Mouse (Mus musculus) MEL (cell line): ENCODE results near the gene Ptpn22. TPM values are rescaled to one million over a fixed set of nuclear protein-coding genes. Genes with fewer than 3 reads are reported as not detected.

Source experiments
- DNase-seq: peaks from one replicate; pipeline ENCODE4 v3.0.0; 2011; ENCODE audit warnings: low read depth, low spot score
- H3K27ac ChIP-seq: 2 replicates; pipeline ENCODE4 v1.5.1; 2012; ENCODE audit warnings: low read depth, mild to moderate bottlenecking, control low read depth, low read length, moderate library complexity; ENCODE audit not compliant: control insufficient read depth
- H3K27me3 ChIP-seq, 2 experiments: fragments of 150-350 bp in 1 of 2; sonication (generic) in 1 of 2; 2 replicates each; pipeline ENCODE4 v1.6.1; 2012; ENCODE audit warnings: low read length in 2 of 2, mild to moderate bottlenecking in 2 of 2, improper control_type of control experiment in 1 of 2, moderate library complexity in 1 of 2; ENCODE audit not compliant: insufficient read depth in 2 of 2, control insufficient read depth in 1 of 2
- H3K36me3 ChIP-seq, 2 experiments: 2 replicates each; pipeline ENCODE4 v1.6.1; 2012 to 2014; ENCODE audit warnings: low read length in 2 of 2, improper control_type of control experiment in 1 of 2, inconsistent platforms in 1 of 2, mild to moderate bottlenecking in 1 of 2; ENCODE audit not compliant: insufficient read depth in 2 of 2, control insufficient read depth in 1 of 2
- H3K4me1 ChIP-seq, 2 experiments: fragments of 150-350 bp in 1 of 2; sonication (generic) in 1 of 2; 2 replicates each; pipeline ENCODE4 v1.6.1; 2012; ENCODE audit warnings: low read length in 2 of 2, improper control_type of control experiment in 1 of 2, mild to moderate bottlenecking in 1 of 2; ENCODE audit not compliant: insufficient read depth in 2 of 2, control insufficient read depth in 1 of 2
- H3K4me3 ChIP-seq, 2 experiments: fragments of 150-350 bp in 1 of 2; sonication (generic) in 1 of 2; 2 replicates each; pipeline ENCODE4 v1.5.1; 2012; ENCODE audit warnings: low read depth in 2 of 2, low read length in 2 of 2, mild to moderate bottlenecking in 2 of 2, moderate library complexity in 2 of 2, control low read depth in 1 of 2, improper control_type of control experiment in 1 of 2; ENCODE audit not compliant: control insufficient read depth in 1 of 2, insufficient read depth in 1 of 2
- H3K79me2 ChIP-seq: 2 replicates; pipeline ENCODE4 v1.6.1; 2012; ENCODE audit warnings: mild to moderate bottlenecking, low read length, moderate library complexity; ENCODE audit not compliant: control insufficient read depth, poor library complexity, insufficient read depth
- H3K9ac ChIP-seq: 2 replicates; pipeline ENCODE4 v1.6.1; 2012; ENCODE audit warnings: low read depth, mild to moderate bottlenecking, control low read depth, low read length, moderate library complexity; ENCODE audit not compliant: control insufficient read depth, poor library complexity, severe bottlenecking
- H3K9me3 ChIP-seq: fragments of 150-350 bp; sonication (generic); replicated peaks from 2 replicates; pipeline ENCODE4 v1.6.1; 2012; ENCODE audit warnings: mild to moderate bottlenecking, low read length, improper control_type of control experiment, moderate library complexity; ENCODE audit not compliant: insufficient read depth
- BHLHE40 ChIP-seq: IDR thresholded peaks from 2 replicates; pipeline ENCODE4 v1.6.1; 2012; ENCODE audit warnings: low read depth, mild to moderate bottlenecking, inconsistent platforms, low read length, improper control_type of control experiment, borderline replicate concordance
- CHD1 ChIP-seq: IDR thresholded peaks from 2 replicates; pipeline ENCODE4 v1.6.1; 2012; ENCODE audit warnings: low read depth, mild to moderate bottlenecking, inconsistent platforms, low read length, improper control_type of control experiment
- CHD2 ChIP-seq: IDR thresholded peaks from 2 replicates; pipeline ENCODE4 v1.6.1; 2011; ENCODE audit warnings: low read length, improper control_type of control experiment
- CTCF ChIP-seq, 3 experiments: IDR thresholded peaks in 2 of 3; conservative IDR thresholded peaks in 1 of 3; 2 replicates each; pipeline ENCODE4 v1.5.1; 2011 to 2012; ENCODE audit warnings: low read length in 3 of 3, low read depth in 2 of 3, mild to moderate bottlenecking in 2 of 3, improper control_type of control experiment in 1 of 3, inconsistent platforms in 1 of 3, mixed read lengths in 1 of 3, moderate library complexity in 1 of 3; ENCODE audit not compliant: control insufficient read depth in 1 of 3, insufficient read depth in 1 of 3, poor library complexity in 1 of 3, severe bottlenecking in 1 of 3
- E2F4 ChIP-seq: IDR thresholded peaks from 2 replicates; pipeline ENCODE4 v1.6.1; 2011; ENCODE audit warnings: low read depth, low read length, improper control_type of control experiment, borderline replicate concordance
- ELF1 ChIP-seq: IDR thresholded peaks from 2 replicates; pipeline ENCODE4 v1.6.1; 2014; ENCODE audit warnings: low read depth, mild to moderate bottlenecking, inconsistent platforms, low read length, improper control_type of control experiment, moderate library complexity
- EP300 ChIP-seq, 2 experiments: IDR thresholded peaks; 2 replicates each; pipeline ENCODE4 v1.6.1; 2011; ENCODE audit warnings: improper control_type of control experiment in 2 of 2, low read length in 2 of 2, low read depth in 1 of 2, mild to moderate bottlenecking in 1 of 2
- ETS1 ChIP-seq: IDR thresholded peaks from 2 replicates; pipeline ENCODE4 v1.6.1; 2012; ENCODE audit warnings: low read depth, mild to moderate bottlenecking, inconsistent platforms, low read length, improper control_type of control experiment, moderate library complexity
- GABPA ChIP-seq: IDR thresholded peaks from 2 replicates; pipeline ENCODE4 v1.6.1; 2012; ENCODE audit warnings: low read depth, mild to moderate bottlenecking, inconsistent platforms, low read length, improper control_type of control experiment, moderate library complexity
- GATA1 ChIP-seq: IDR thresholded peaks from 2 replicates; pipeline ENCODE4 v1.6.1; 2011; ENCODE audit warnings: low read depth, low read length, improper control_type of control experiment
- KAT2A ChIP-seq: conservative IDR thresholded peaks from 2 replicates; pipeline ENCODE4 v1.6.1; 2012; ENCODE audit warnings: low read depth, low read length, improper control_type of control experiment, inconsistent platforms
- MAX ChIP-seq: IDR thresholded peaks from 2 replicates; pipeline ENCODE4 v1.6.1; 2011; ENCODE audit warnings: low read length, improper control_type of control experiment
- MAZ ChIP-seq: IDR thresholded peaks from 2 replicates; pipeline ENCODE4 v1.6.1; 2012; ENCODE audit warnings: low read depth, mild to moderate bottlenecking, inconsistent platforms, low read length, improper control_type of control experiment
- MXI1 ChIP-seq: IDR thresholded peaks from 2 replicates; pipeline ENCODE4 v1.6.1; 2011; ENCODE audit warnings: mild to moderate bottlenecking, low read depth, low read length, improper control_type of control experiment
- MYB ChIP-seq: IDR thresholded peaks from 2 replicates; pipeline ENCODE4 v1.6.1; 2011; ENCODE audit warnings: mild to moderate bottlenecking, low read depth, low read length, improper control_type of control experiment
- NELFE ChIP-seq: IDR thresholded peaks from 2 replicates; pipeline ENCODE4 v1.6.1; 2011; ENCODE audit warnings: low read depth, low read length, improper control_type of control experiment
- POLR2AphosphoS5 ChIP-seq: IDR thresholded peaks from 2 replicates; pipeline ENCODE4 v1.6.1; 2012; ENCODE audit warnings: low read depth, borderline replicate concordance, mild to moderate bottlenecking, inconsistent platforms, low read length, moderate library complexity, mixed read lengths
- SIN3A ChIP-seq: IDR thresholded peaks from 2 replicates; pipeline ENCODE4 v1.6.1; 2012; ENCODE audit warnings: low read length, improper control_type of control experiment, inconsistent platforms
- SMC3 ChIP-seq: IDR thresholded peaks from 2 replicates; pipeline ENCODE4 v1.6.1; 2011; ENCODE audit warnings: low read depth, low read length, improper control_type of control experiment
- UBTF ChIP-seq: IDR thresholded peaks from 2 replicates; pipeline ENCODE4 v1.6.1; 2012; ENCODE audit warnings: low read depth, mild to moderate bottlenecking, inconsistent platforms, low read length, improper control_type of control experiment, moderate library complexity, borderline replicate concordance; ENCODE audit not compliant: insufficient read depth
- USF2 ChIP-seq, 2 experiments: IDR thresholded peaks; 2 replicates each; pipeline ENCODE4 v1.6.1; 2011 to 2012; ENCODE audit warnings: improper control_type of control experiment in 2 of 2, low read length in 2 of 2, borderline replicate concordance in 1 of 2, inconsistent platforms in 1 of 2, low read depth in 1 of 2, mild to moderate bottlenecking in 1 of 2; ENCODE audit not compliant: insufficient read depth in 1 of 2
- ZKSCAN1 ChIP-seq: IDR thresholded peaks from 2 replicates; pipeline ENCODE4 v1.6.1; 2012; ENCODE audit warnings: low read depth, mild to moderate bottlenecking, inconsistent platforms, low read length, improper control_type of control experiment, moderate library complexity
- ZNF384 ChIP-seq: IDR thresholded peaks from 2 replicates; pipeline ENCODE4 v1.6.1; 2012; ENCODE audit warnings: low read depth, mild to moderate bottlenecking, inconsistent platforms, low read length, improper control_type of control experiment
- polyA plus RNA-seq, 2 experiments: library from polyadenylated mRNA; stranded (reverse) in 1 of 2; unstranded in 1 of 2; fragments of >175 nt in 1 of 2; fragments of >200 nt in 1 of 2; gene quantifications; 2 replicates each; pipeline versions ENCODE4 v1.2.1 to v1.2.4; 2012; ENCODE audit warnings: low replicate concordance in 2 of 2, low read depth in 1 of 2; ENCODE audit not compliant: insufficient read length in 2 of 2, insufficient read depth in 1 of 2, missing spikeins in 1 of 2
- total RNA-seq: library from RNA; depleted of rRNA; stranded (reverse); fragments of 300-350 nt; gene quantifications from 2 replicates; pipeline ENCODE4 v1.2.3, GENCODE M21; 2012

Gene Ptpn22
- total and polyA plus RNA-seq, 3 experiments = 0.06 TPM; not detected in 2

GRCm38 (mm10) chr3:103853804-103854203 lies 5.8 kb upstream of the Ptpn22 start:
- Histone ChIP-seq H3K4me3 (no peak overlapping the region), H3K36me3 (peaks cover 0 to 10% of the 10 kb centered on the region in 2 experiments; a peak in 2 of 4 replicates), H3K27ac (no peak overlapping the region), H3K27me3 (no peaks in the 10 kb centered on the region), H3K4me1 (peaks cover 1 to 15% of the 10 kb centered on the region in 2 experiments; a peak in 2 of 4 replicates), H3K79me2 (no peaks in the 10 kb centered on the region), H3K9ac (no peak overlapping the region), H3K9me3 (no peaks in the 10 kb centered on the region)
- TF ChIP-seq GABPA (no peak), EP300 (IDR thresholded peaks at IDR 0.05; ENCODE audit: low read depth in 1 of 2, low read length in 2 of 2) (no peak), ELF1 (no peak), ZKSCAN1 (no peak), POLR2AphosphoS5 (no peak), ZNF384 (no peak), BHLHE40 (no peak), SMC3 (no peak), KAT2A (no peak), CTCF (IDR thresholded peaks at IDR 0.05 in 2 of 3, conservative IDR thresholded peaks at IDR 0.05 in 1 of 3; ENCODE audit: control insufficient read depth in 1 of 3, insufficient read depth in 1 of 3, low read depth in 2 of 3, low read length in 3 of 3, poor library complexity in 1 of 3, severe bottlenecking in 1 of 3) (no peak), ETS1 (no peak), GATA1 (no peak), CHD1 (no peak), MYB (no peak), USF2 (IDR thresholded peaks at IDR 0.05; ENCODE audit: borderline replicate concordance in 1 of 2, insufficient read depth in 1 of 2, low read depth in 1 of 2, low read length in 2 of 2) (no peak), MXI1 (no peak)
- no peak for DNase-seq

GRCm38 (mm10) chr3:103857036-103857805 lies 2.4 kb upstream of the Ptpn22 start:
- peaks cover 1 to 10% of the 10 kb centered on the region in 2 experiments; a peak in 2 of 4 replicates for H3K4me1 ChIP-seq
- H3K27ac ChIP-seq = no peak overlapping the region
- H3K36me3 ChIP-seq = peaks cover 0 to 5% of the 10 kb centered on the region in 2 experiments; a peak in 2 of 4 replicates
- no peak for DNase-seq
- TF ChIP-seq SMC3 = no peak
- TF ChIP-seq CHD2 = no peak
- TF ChIP-seq E2F4 = no peak
- no peak for TF ChIP-seq MAX
- TF ChIP-seq MAZ = no peak
- TF ChIP-seq ETS1 = no peak
- no peak for TF ChIP-seq ELF1
- no peak for TF ChIP-seq SIN3A
- TF ChIP-seq NELFE = no peak
- no peak for TF ChIP-seq UBTF
- no peak for TF ChIP-seq USF2 (IDR thresholded peaks at IDR 0.05; ENCODE audit: borderline replicate concordance in 1 of 2, insufficient read depth in 1 of 2, low read depth in 1 of 2, low read length in 2 of 2)
- TF ChIP-seq, all 39 proteins: peak for 0
- Histone ChIP-seq H3K79me2 (no peaks in the 10 kb centered on the region), H3K4me3 (no peak overlapping the region), H3K27me3 (no peaks in the 10 kb centered on the region), H3K9ac (no peak overlapping the region), H3K9me3 (no peaks in the 10 kb centered on the region)
